Mouse (Mus musculus) thymus, adult 2 months (tissue): ENCODE results near the gene Kalrn.

ENCODE experiments used
- CTCF ChIP-seq: fragments of 200-500 bp; IDR thresholded peaks from 2 replicates; pipeline ENCODE4 v1.5.1; 2012; ENCODE audit warnings: mild to moderate bottlenecking, control low read depth, low read length, moderate library complexity, borderline replicate concordance; ENCODE audit not compliant: control insufficient read depth, poor library complexity, insufficient read depth; ENCODE audit errors: extremely low read depth
- POLR2A ChIP-seq: fragments of 200-500 bp; IDR thresholded peaks from 2 replicates; pipeline ENCODE4 v1.6.1; 2012; ENCODE audit warnings: mild to moderate bottlenecking, low read length, control low read depth, moderate library complexity; ENCODE audit not compliant: control insufficient read depth, poor library complexity, insufficient read depth; ENCODE audit errors: extremely low read depth

GRCm38 (mm10) chr16:34119844-34120243 lies 453.5 kb downstream of the Kalrn start:
- TF ChIP-seq CTCF = no peak
- TF ChIP-seq POLR2A = no peak
